Mouse (Mus musculus) R1 (cell line): Measurements from ENCODE around the gene Sh3rf1.
A peak's percentile ranks its signal among the peaks of the same experiment; 100 is the strongest.
"Not testable (repeated sequence)": the region's sequence is repeated elsewhere in the genome, so short reads cannot be mapped to it uniquely, and the experiment has no call there.

Experiments used
- DNase-seq: peaks from one replicate; pipeline ENCODE4 v3.0.0-alpha.2; 2018; ENCODE audit warnings: low read depth, low spot score

Sh3rf1 gene

DNA sequence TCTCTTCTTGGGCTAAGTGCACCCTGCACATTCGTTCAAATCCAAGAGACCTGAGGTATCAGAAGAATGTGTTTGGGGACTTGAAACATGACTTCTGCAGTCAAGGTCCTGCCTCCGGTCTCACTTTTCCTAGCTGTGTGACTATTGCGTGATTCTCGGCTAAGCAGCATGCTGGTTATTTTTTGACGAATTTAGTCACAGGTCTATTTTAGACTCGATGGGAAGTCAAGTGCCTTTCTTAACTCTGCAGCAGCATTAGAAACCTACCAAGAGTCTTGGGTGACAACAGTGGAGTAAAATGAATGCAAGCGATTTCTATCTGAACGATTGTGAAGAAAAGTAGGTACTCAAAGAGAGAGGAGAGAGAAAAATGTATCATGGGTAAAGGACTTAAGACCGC, 149.6 kb downstream of the Sh3rf1 start:
- DNase-seq, result no peak

DNA sequence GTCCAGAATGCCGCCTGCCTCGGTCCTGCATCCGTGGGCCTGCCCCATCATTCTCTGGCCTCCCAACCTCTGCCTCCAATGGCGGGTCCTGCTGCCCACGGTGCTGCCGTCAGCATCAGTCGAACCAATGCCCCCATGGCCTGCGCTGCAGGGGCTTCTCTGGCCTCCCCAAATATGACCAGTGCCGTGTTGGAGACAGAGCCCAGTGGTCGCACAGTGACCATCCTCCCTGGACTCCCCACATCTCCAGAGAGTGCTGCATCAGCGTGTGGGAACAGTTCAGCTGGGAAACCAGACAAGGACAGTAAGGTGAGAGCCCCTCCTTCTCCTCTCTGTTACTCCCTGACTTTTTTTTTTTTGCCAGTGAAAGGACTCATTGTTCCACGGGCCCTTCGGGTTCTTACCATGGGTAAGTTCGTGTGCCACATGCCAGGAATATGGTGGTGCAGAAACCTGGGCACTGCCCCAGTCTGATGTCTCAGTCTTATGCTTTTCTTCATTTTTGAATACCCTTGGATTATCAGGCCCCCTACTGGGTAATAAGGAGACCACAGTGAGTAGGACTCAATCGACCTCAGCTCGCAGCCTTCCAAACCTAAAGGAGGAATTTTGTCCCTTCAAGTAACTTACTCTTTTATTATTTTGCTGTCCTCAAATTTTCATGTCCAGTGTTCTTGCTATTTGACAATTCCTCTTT, 150.5 kb downstream of the Sh3rf1 start:
- DNase-seq, result no peak

DNA sequence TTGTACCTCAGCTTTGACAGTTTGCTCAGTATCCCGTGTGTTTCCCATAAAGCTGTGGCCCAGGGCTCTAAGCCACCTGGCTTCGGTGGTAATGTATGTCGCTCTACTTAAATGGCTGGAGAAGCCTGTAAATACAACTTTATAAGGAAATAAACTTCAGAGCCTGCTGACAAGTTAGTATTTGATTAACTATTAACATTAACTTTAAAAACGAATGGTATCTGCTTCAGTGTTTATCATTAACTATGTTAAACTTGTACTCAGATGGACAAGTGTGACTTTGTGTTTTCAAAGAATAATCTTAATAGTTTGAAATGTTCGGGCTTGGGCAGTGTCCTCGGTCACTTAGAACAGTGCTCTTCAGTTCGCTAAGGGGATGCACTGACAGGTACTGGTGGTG, 151.5 kb downstream of the Sh3rf1 start:
- no peak for DNase-seq

DNA sequence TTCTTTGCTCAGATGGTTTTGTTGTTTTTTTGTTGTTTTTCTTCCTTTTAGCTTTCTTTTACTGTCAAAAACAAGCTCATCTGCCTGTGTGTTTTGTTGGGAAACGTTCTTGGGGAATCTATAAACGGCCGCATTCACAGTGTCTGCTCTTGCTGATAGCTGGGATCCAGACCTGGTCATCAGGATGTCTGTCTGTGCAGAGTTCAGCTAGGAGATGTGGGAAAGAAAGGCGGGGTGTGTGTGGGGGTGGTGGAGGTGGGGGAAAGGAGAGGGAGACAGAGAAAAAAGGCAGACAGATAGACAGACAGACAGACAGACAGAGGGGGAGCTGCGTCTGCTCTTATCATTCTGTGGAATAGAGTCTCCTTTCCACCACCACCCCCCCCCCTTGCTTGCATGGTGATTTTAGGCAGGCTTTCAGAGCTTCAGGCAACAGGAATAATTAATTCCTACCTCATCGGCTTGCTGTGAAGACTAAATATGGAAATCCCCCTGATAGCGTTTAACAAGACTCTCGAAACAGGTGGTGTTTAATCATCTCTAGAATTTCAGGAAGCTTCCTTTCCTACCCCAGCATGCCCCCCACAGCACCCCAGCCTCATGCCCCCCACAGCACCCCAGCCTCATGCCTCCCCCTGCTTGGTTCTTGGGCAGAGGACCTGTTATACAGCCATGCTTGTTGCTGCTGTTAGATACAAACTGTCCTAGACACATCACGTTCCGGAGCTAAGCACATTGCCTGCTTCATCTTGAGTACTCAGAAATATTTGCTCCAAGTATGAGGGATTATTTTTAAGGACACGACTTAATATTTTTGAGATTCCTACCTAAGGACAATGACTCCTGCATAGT, 155.4 kb downstream of the Sh3rf1 start:
- DNase-seq, result no peak

DNA sequence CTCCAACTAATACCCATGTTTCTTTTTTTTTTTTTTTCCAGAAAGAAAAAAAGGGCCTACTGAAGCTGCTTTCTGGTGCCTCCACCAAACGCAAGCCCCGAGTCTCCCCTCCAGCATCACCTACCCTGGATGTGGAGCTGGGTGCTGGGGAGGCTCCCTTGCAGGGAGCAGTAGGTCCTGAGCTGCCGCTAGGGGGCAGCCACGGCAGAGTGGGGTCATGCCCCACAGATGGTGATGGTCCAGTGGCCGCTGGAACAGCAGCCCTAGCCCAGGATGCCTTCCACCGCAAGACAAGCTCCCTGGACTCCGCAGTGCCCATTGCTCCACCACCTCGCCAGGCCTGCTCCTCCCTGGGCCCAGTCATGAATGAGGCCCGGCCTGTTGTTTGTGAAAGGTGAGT, 160.9 kb downstream of the Sh3rf1 start:
- DNase-seq, result peak; percentile 44

DNA sequence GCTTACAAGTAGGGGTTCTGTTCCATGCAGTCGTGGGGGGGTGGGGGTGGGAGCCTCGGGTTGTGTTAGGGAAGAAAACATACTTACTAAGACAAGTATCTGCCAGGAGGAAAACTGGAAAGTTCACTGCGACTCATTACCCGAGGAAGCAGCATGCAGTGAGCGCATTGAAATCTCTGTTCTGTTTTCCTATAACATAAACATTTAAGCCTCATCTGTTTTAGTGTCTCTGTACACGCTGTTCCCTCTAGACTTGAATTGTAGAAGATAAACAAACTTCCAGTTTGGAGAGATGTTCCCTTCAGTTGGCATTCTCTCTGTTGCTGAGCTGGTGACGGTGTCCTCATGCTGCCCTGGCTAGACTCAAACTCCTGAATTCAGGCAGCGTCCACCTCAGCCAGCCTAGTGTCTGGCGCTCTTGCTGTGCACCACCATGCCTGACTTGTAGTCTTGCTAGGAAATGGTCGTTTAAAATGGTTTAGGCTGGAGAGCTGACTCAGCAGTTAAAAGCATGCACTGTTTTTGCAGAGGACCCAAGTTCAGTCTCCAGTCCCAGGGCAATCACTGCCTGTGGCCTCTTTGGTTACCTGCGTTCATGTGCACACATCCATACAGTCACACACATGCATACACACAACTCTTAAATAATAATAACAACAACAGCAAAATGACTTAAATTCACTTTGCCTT, 162.0 kb downstream of the Sh3rf1 start:
- no peak for DNase-seq

DNA sequence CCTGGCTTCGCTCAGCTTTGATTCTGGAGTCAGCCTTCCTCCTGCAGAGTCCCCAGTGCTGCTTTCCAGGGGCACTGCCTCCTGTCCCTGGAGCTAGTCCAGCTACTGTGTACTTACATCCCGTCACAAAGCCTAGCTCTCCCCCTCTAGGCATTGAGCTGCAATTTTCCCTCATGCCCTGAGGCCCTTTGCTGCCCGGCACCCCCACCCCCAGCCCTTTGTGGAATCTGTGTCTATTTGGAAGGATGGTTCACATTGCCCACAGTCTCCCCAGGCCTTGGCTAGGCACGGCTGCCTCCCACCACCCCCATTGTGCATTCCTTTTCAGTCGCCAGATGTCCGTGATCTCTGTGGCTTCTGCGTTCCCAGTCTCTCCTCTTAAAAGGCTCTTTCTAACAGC, 163.0 kb downstream of the Sh3rf1 start:
- no peak for DNase-seq

DNA sequence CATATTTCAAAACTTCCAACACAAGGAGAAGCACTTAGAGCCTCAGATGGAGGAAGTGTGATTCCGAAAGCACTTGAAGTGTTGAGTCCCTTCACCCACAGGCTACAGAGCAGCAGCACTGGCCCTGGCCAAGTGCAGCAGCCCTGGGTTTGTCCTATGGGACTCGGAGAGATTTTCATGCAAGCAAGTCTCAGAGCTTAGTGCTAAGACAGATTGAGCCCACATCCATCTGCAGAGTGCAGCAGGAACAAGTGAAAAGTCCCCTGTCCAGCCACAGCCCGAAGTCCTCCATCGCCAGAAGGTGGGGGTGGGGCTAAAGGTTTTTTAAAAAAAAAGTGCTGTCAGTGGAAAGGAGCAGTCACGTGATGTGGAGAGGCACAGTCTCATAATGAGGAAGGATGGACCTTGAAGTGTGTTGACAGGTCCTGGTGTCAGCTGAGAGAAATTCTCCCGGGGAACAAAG, 163.9 kb downstream of the Sh3rf1 start:
- no peak for DNase-seq

DNA sequence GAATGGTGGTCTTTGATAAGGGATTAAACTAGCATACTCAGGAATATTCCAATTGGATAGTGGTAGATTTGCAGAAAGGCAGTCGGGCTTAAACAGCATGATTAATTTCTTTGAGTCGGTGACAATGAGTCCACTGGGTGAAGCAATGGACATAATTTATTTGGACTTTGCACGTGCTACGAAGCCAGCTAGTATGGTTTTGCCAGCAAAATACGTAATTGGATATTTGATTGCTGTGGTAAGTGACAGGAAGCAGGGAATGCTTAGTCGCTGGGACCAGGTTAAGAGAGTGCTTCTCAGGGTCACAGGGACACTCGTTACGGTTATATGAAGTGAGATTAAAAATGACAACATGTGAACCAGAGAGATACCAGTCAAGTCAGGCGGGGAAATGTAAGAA, 164.7 kb downstream of the Sh3rf1 start:
- DNase-seq, result no peak

DNA sequence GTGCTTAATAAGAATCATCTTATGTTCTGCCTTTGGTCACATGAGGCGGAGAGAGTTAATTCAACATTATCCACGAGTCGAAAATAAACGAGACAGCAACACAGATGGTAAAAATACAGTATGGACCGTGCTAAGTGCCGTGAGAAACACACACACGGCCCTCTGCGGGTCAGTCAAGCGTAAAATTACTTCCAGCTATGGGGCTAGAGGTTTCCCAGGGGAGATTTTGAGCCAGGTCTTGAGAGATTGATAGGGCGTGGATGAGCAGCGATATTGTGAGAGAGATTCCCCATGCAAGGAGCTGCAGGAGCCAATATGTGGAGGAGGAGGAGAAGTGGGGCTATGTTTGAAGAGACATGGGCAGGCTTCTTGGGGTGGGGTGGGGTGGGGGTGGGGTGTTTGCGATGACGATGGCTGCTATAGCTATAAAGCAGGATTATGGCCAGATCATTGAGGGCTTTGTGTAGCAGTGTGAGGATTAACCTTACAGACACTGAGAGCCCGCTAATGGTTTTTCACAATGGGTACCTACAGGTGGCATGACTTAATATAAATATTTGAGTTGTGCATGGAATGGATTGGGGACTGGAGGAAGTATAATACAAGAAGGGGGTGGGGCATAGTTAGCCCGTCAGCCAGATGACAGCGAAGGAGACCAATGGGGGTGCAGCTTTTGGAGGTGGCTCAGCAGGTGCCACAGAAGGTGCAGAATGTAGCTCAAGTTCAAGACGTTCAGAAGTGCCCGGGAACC, 166.8 kb downstream of the Sh3rf1 start:
- DNase-seq, result no peak

DNA sequence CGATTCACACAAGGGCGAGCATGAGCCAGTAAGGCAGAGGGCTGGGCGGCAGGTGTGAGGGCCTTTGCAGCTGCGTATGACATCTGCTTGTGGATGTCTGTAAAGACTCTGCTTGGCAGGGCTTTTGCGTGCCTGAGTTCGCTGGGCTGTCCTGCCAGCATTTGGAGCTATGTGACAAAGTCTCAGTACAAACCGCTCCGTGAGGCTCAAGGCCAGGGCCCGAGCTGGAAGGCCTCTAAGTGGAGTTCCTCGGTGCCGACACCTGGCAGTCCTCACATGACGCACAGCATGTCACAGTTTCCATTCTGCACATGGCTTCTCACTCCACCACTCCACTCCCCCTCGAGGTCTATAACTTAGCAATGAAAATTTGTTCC, 167.4 kb downstream of the Sh3rf1 start:
- peak; percentile 30 for DNase-seq

DNA sequence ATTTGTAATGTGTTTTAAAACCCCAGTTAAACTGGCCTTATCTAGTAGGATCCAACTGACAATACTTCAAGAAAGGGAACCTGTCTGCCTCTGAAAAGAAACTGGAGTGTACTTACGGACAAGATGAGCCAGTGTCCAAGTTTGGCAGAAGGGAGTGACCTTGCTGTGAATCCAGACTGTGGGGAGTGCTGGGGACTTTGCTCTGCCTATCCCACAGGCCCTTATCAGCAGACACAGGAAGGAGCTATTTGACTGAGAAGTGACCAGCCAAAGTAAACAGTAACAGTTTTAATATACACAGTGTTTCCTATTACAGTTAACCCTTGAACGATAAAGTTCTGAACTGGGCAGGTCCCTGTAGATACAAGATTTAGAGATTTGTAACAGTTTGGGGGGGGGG, 173.5 kb downstream of the Sh3rf1 start:
- DNase-seq, result no peak

DNA sequence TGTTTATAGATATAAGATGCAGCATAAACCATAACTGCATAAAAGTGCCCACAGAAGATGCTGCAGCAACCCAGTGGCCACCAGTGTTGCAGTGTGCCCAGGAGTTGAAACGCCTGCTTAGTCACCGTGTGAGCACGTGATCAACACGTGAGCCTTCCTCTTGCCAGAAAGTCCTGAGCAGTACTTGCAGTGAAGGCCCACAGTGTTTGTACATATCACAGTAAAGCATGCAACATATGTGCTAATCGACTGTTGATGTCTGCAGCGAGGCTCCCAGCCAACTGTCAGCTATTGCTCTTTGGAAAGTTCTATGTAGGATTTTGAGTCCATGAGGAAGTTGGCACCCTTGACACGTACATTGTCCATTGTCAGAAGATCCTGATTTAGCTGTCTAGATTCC, 174.1 kb downstream of the Sh3rf1 start:
- no peak for DNase-seq

DNA sequence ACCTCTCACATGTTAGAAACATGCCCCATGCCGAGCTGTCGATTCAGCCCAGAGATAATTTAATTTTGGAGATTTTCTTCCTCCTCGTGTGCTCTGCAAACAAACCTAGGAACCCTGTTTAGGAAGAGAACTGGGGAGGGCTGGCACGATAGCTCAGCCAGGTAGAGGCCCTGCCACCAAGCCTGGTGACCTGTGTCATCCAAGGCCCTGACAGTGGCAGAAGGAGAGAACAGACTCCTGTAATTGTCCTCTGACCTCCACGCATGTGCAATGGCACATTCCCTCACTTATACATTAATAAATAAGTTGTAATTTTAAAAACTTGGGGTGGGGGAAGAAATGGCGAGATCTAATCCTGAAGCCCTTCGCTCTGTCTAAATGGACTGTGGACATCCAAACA, 179.2 kb downstream of the Sh3rf1 start:
- no peak for DNase-seq

DNA sequence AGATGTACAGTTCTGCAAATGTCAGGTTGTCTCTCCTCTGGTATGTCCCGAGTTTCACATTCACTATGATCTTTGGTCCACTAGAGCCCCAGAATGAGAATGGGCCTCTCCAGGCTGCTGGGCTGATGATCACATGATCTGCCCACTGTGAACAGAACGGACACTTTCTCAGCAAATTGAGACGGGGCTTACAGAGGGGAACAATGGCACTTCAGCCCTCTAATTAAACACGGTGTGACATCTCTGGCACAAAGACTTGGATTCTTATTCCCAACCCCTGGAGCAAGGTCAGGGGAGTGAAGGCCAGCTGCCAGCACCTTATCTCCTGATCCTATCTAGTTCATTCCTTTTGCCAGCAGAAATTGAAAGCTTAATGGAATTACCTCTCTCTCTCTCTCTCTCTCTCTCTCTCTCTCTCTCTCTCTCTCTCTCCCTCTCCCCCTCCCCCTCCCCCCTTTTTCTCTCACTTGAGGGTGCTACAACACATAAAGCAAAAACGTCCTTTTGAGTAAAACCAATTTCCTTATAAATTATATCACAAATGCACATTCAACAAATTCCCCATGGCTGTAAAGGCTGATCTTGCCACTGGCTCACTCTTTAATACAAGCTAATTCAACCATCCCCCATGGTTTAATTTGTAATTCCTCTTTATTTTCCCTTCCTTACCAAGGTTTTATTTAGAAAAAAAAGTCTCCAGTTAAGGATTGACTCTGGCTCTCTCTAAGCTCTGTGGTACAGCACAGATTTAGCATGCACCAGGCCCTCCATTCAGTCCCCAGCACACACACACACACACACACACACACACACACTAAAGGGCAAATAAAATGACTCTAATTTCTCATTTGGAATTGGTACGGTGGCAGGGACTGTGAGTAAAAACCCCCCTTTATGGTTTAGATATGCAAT, 179.8 kb downstream of the Sh3rf1 start:
- DNase-seq, result no peak

DNA sequence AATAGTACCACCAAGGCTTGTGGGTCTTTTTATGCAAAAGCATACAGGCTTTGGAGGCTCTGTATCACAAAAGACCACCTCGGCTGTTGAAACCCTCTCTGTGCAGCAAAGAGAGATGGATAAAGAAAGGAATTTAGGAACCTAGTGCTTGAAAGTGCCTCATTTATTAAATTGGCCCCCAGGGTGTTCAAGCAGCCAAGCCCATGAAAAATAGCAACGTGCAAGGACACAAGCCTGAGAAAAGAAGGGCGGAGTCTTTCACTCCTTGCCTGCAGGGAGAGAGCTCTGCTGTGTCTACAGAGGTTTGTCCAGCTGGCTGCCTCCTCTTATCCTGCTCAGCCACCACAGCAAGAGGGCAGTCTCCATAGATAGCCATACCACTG, 180.5 kb downstream of the Sh3rf1 start:
- DNase-seq, result no peak

DNA sequence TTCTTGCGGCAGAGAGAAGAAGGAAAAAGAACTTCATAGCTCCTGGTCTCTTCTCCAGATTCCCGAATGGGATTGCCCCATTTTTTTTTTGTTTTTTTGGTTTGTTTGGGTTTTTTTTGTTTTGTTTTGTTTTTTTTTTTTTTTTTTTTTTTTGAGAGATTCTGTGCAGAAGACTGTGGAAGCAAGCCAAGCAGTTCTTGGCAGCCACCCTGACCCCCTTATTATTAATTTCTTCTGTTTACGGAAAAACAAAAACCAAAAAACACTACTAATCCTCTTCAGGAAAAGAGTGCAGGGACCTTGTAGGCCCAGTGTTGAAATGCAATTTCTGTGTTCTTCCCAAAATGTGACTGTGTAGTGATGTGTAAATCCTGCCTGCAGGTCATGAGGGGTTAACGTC, 185.4 kb downstream of the Sh3rf1 start:
- no peak for DNase-seq

DNA sequence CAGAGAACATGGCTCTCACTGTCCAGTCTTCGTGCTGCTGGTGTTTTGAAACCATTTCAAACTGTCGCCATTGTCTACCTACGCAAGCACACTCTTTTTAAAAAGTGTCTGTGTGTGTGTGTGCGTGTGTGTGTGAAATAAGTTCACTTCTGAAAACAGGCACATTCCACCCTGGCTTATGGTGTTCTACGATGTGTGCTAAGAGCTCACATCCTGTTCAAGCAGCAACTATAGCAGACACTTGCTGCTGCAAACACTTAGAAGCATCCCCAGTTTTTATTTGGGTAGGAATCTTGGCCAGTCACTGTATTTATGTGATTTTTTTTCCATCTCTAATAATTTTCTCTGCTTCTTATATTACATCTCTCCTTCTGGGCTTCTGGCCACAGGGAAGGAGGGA, 186.0 kb downstream of the Sh3rf1 start:
- not testable (repeated sequence) for DNase-seq

DNA sequence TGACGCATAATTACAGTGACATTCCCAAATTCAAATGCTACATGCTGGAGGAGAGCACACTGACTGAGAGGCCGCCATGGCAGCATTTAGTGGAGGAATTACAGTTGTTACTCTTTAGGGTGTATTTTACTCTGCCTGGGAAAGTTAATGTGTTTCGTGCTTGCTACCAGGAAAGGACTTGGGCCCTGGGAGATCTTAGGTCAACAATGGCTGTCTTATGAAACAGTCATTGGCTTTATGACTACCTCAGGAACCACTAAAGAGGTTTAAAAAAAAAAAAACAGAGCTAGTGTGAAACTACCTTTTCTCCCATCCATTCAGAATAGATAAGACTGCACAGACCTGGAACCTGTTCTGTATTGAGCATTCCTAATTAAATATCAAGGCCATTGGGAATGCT, 195.8 kb downstream of the Sh3rf1 start:
- no peak for DNase-seq

DNA sequence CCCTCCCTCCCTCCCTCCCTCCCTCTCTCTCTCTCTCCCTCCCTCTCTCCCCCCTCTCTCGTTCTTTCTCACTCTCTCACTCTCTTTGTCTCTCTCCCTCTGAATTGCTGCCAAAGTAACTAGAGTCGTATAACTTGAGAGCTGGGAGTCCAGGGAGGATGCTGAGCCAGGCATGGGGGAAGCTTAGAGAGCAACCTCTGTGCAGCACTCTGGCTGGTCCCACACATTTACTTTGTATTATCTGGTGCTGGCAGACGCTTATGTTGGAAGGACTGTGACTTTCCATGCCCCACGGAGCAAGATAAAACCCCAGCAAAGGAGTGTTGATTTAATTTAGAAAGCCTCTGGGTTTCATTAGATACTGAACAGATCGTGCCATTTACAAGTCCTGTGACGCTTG, 196.5 kb downstream of the Sh3rf1 start:
- DNase-seq, result no peak

DNA sequence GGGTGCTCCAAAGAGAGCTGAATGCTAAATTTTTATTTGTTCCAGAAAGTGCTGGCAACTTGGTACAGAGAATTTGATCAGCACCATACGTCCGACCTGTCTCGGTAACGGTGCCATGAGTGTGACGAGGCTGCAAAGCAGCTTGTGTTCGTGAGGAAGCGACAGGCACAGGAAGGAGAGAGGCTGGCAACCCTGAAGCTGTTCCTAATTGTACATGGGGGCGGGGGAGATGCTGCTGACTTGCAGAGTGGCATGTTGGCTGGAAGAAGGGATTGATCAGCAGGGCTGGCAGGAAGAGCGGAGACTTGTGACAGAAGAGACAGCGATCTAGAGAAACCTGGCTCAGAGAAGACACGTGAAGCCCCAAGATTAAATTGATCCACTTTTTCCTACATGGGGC, 197.9 kb downstream of the Sh3rf1 start:
- no peak for DNase-seq
